Mouse (Mus musculus) cortical plate, adult 2 months (tissue): Measurements from ENCODE around the gene Slc22a18.

Source experiments
- CTCF ChIP-seq: fragments of 200-500 bp; IDR thresholded peaks from 2 replicates; pipeline ENCODE4 v1.5.1; 2011; ENCODE audit warnings: mild to moderate bottlenecking, control low read depth, low read length; ENCODE audit not compliant: insufficient read depth; ENCODE audit errors: extremely low read depth
- POLR2A ChIP-seq: fragments of 200-500 bp; IDR thresholded peaks from 2 replicates; pipeline ENCODE4 v1.6.1; 2011; ENCODE audit warnings: mild to moderate bottlenecking, low read length, control low read depth; ENCODE audit not compliant: insufficient read depth; ENCODE audit errors: extremely low read depth

GRCm38 (mm10) chr7:143428814-143429499 is 44.6 kb upstream of the Slc22a18 start:
- TF ChIP-seq CTCF, result no peak
- TF ChIP-seq POLR2A, result no peak
